Mouse (Mus musculus) intestine, embryonic 16.5 days (tissue): ENCODE measurements at regions not wholly inside any gene's neighbourhood (a gene's known extent, or its start where the extent isn't known, plus 50 kb on each side); places are given as distances from the start of the nearest gene placed in this dataset.

Experiments used
- ATAC-seq: fragments of 200-750 bp; cut with Nextera tagmentation; 2 replicates; pipeline ENCODE4 v1.8.0; 2017; ENCODE audit warnings: moderate TSS enrichment, moderate library complexity
- H3K27ac ChIP-seq: fragments of 300-500 bp; sonication (generic); 2 replicates; pipeline ENCODE4 v1.5.1; 2014; ENCODE audit warnings: mild to moderate bottlenecking, low read length
- H3K27me3 ChIP-seq: fragments of 300-500 bp; sonication (generic); replicated peaks from 2 replicates; pipeline ENCODE4 v1.6.1; 2014; ENCODE audit warnings: low read length, control low read depth, mixed read lengths; ENCODE audit not compliant: control insufficient read depth, insufficient read depth
- H3K36me3 ChIP-seq: fragments of 300-500 bp; sonication (generic); 2 replicates; pipeline ENCODE4 v1.6.1; 2014; ENCODE audit warnings: low read length, control low read depth; ENCODE audit not compliant: control insufficient read depth, insufficient read depth
- H3K4me1 ChIP-seq: fragments of 300-500 bp; sonication (generic); 2 replicates; pipeline ENCODE4 v1.6.1; 2014; ENCODE audit warnings: low read length, control low read depth, mixed read lengths; ENCODE audit not compliant: control insufficient read depth, insufficient read depth
- H3K4me2 ChIP-seq: fragments of 300-500 bp; sonication (generic); 2 replicates; pipeline ENCODE4 v1.6.1; 2014; ENCODE audit warnings: low read depth, low read length, control low read depth
- H3K4me3 ChIP-seq: fragments of 300-500 bp; sonication (generic); 2 replicates; pipeline ENCODE4 v1.5.1; 2014; ENCODE audit warnings: mild to moderate bottlenecking, low read length
- H3K9ac ChIP-seq: fragments of 300-500 bp; sonication (generic); 2 replicates; pipeline ENCODE4 v1.6.1; 2014; ENCODE audit warnings: low read depth, low read length
- H3K9me3 ChIP-seq: fragments of 300-500 bp; sonication (generic); 2 replicates; pipeline ENCODE4 v1.6.1; 2016; ENCODE audit warnings: low read length, control low read depth; ENCODE audit not compliant: control insufficient read depth
- WGBS: fragments of 180-500 bp; shearing (Covaris S2); extraction: QIAGEN DNeasy Blood & Tissue Kit; methylation state at CpG from one replicate; pipeline ENCODE4 v1.1.7; 2014; 5-methylcytosine and 5-hydroxymethylcytosine counted together

DNA sequence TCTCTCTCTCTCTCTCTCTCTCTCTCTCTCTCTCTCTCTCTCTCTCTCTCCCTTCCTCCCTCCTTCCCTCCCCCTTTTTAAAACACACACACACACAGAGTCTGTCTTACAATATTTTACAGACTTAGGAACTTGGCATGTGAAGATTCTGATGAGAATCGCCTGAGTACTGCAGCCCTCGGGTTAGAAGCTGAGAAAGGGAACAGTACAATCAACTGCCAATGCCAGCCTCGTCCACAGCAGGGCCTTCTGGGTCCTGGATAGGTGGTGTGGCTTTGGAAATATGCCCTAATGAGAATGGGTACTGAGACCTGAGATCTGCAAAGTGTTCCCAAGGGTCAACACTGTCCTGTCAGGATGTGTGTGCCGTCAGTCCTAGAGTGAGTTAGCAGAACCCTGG, 430.1 kb downstream of the Prss52 start:
- 45% methylated on average over 4 of the region's 4 CpGs for WGBS

GRCm38 (mm10) chr14:64539436-64539835, 435.4 kb downstream of the Prss52 start:
- H3K4me1 ChIP-seq = no peaks in the 10 kb centered on the region
- WGBS = 50% methylated on average over 2 of the region's 2 CpGs
- H3K36me3 ChIP-seq = no peaks in the 10 kb centered on the region
- no peaks in the 10 kb centered on the region for H3K27me3 ChIP-seq
- no peak overlapping the region for H3K4me2 ChIP-seq
- ATAC-seq = no peak
- H3K9ac ChIP-seq = no peak overlapping the region
- H3K4me3 ChIP-seq = no peak overlapping the region
- H3K27ac ChIP-seq = no peak overlapping the region
- H3K9me3 ChIP-seq = no peaks in the 10 kb centered on the region

More for the DNA sequence above, 430.1 kb downstream of the Prss52 start:
- no peak overlapping the region for H3K4me2 ChIP-seq
- no peaks in the 10 kb centered on the region for H3K27me3 ChIP-seq
- no peaks in the 10 kb centered on the region for H3K36me3 ChIP-seq
- ATAC-seq = no peak
- H3K9me3 ChIP-seq = no peaks in the 10 kb centered on the region
- no peak overlapping the region for H3K27ac ChIP-seq
- H3K4me3 ChIP-seq = no peak overlapping the region
- H3K9ac ChIP-seq = no peak overlapping the region
- H3K4me1 ChIP-seq = no peaks in the 10 kb centered on the region

DNA sequence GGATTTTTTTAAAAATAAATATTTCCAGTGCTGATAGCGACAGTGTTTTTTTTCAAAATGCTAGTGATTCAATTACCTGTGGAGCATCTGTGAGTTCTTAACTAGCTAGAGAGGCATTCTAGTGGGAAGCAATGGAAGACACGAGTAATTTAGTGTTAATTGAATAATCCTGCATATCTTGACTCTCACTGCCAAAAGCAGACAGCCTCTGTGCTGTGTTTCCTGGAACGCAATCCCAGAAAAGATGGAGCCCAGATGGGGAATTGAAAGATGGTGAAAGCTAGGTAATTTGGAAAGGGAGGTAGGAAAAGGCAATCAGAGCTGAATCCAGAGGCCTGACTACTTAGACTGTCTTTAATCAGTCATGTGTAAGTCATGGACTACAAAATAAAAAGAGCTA, 441.0 kb downstream of the Prss52 start:
- WGBS = 76% methylated on average over 3 of the region's 3 CpGs
- no peaks in the 10 kb centered on the region for H3K4me1 ChIP-seq
- H3K36me3 ChIP-seq = no peaks in the 10 kb centered on the region
- no peak overlapping the region for H3K4me2 ChIP-seq
- no peaks in the 10 kb centered on the region for H3K9me3 ChIP-seq
- H3K4me3 ChIP-seq = no peak overlapping the region
- H3K27ac ChIP-seq = no peak overlapping the region
- no peak for ATAC-seq
- H3K9ac ChIP-seq = no peak overlapping the region
- H3K27me3 ChIP-seq = no peaks in the 10 kb centered on the region

- 0% methylated on average over 4 of the region's 4 CpGs for WGBS
- no peak for ATAC-seq
- H3K9me3 ChIP-seq = no peaks in the 10 kb centered on the region
These were observed 442.7 kb downstream of the Prss52 start for GRCm38 (mm10) chr14:64546787-64547186.

GRCm38 (mm10) chr14:64552951-64553350, 448.9 kb downstream of the Prss52 start:
- no peaks in the 10 kb centered on the region for H3K27me3 ChIP-seq
- WGBS = 55% methylated on average over 4 of the region's 4 CpGs
- ATAC-seq = no peak

More at GRCm38 (mm10) chr14:64546787-64547186, 442.7 kb downstream of the Prss52 start:
- Histone ChIP-seq H3K36me3 (no peaks in the 10 kb centered on the region), H3K4me3 (no peak overlapping the region), H3K27ac (no peak overlapping the region), H3K4me2 (no peak overlapping the region), H3K27me3 (no peaks in the 10 kb centered on the region), H3K4me1 (no peaks in the 10 kb centered on the region), H3K9ac (no peak overlapping the region)

GRCm38 (mm10) chr14:64556042-64556441, 452.0 kb downstream of the Prss52 start:
- WGBS = 85% methylated on average over 7 of the region's 7 CpGs
- ATAC-seq = no peak
- Histone ChIP-seq H3K27me3 (no peaks in the 10 kb centered on the region), H3K4me1 (no peaks in the 10 kb centered on the region), H3K4me2 (no peak overlapping the region), H3K27ac (no peak overlapping the region), H3K4me3 (no peak overlapping the region), H3K9ac (no peak overlapping the region), H3K36me3 (no peaks in the 10 kb centered on the region), H3K9me3 (no peaks in the 10 kb centered on the region; the same call in 1 of the 2 replicates)

More at GRCm38 (mm10) chr14:64552951-64553350, 448.9 kb downstream of the Prss52 start:
- Histone ChIP-seq H3K4me3 (no peak overlapping the region), H3K4me2 (no peak overlapping the region), H3K27ac (no peak overlapping the region), H3K36me3 (no peaks in the 10 kb centered on the region), H3K9me3 (no peaks in the 10 kb centered on the region; the same call in 1 of the 2 replicates), H3K9ac (no peak overlapping the region), H3K4me1 (no peaks in the 10 kb centered on the region)

GRCm38 (mm10) chr14:64557453-64557852, 453.4 kb downstream of the Prss52 start:
- no peaks in the 10 kb centered on the region for H3K27me3 ChIP-seq
- WGBS = 64% methylated on average over 6 of the region's 6 CpGs
- ATAC-seq = no peak

DNA sequence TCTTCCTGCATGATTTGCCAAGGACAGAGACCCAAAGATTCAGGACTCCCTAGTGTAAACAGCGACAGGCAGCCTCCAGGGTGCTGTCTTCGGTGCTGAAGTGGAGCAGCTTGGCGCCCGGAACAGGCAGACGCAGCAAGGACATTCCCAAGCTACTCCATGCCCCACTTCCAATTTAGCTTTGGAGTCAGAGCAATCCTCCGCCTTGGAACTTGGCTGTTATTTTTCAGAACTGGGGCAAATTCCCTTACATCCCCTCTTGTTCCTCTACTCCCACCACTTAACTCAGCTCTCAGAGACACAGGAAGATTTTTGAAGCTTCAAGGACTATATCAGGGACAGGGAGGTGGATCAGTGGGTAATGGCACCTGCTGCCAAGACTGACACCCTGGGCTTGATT, 464.6 kb downstream of the Prss52 start:
- ATAC-seq = no peak
- Histone ChIP-seq H3K9me3 (no peaks in the 10 kb centered on the region), H3K36me3 (no peaks in the 10 kb centered on the region), H3K4me1 (no peaks in the 10 kb centered on the region), H3K4me3 (no peak overlapping the region), H3K27ac (no peak overlapping the region), H3K9ac (no peak overlapping the region), H3K27me3 (no peaks in the 10 kb centered on the region), H3K4me2 (no peak overlapping the region)
- WGBS = 7% methylated on average over 6 of the region's 6 CpGs

More at GRCm38 (mm10) chr14:64557453-64557852, 453.4 kb downstream of the Prss52 start:
- Histone ChIP-seq H3K9ac (no peak overlapping the region), H3K4me3 (no peak overlapping the region), H3K9me3 (no peaks in the 10 kb centered on the region; the same call in 1 of the 2 replicates), H3K4me1 (no peaks in the 10 kb centered on the region), H3K36me3 (no peaks in the 10 kb centered on the region), H3K27ac (no peak overlapping the region), H3K4me2 (no peak overlapping the region)

- Histone ChIP-seq H3K27ac (no peak overlapping the region), H3K4me2 (no peak overlapping the region), H3K36me3 (no peaks in the 10 kb centered on the region), H3K4me3 (no peak overlapping the region), H3K9me3 (no peaks in the 10 kb centered on the region), H3K4me1 (no peaks in the 10 kb centered on the region), H3K9ac (no peak overlapping the region), H3K27me3 (no peaks in the 10 kb centered on the region)
- 79% methylated on average over 7 of the region's 7 CpGs for WGBS
- ATAC-seq = no peak
These were observed 466.9 kb downstream of the Prss52 start for GRCm38 (mm10) chr14:64570951-64571350.

GRCm38 (mm10) chr14:64572756-64573155, 468.7 kb downstream of the Prss52 start:
- ATAC-seq = no peak
- Histone ChIP-seq H3K9ac (no peak overlapping the region), H3K4me2 (no peak overlapping the region), H3K36me3 (no peaks in the 10 kb centered on the region), H3K4me1 (no peaks in the 10 kb centered on the region), H3K4me3 (no peak overlapping the region), H3K9me3 (no peaks in the 10 kb centered on the region), H3K27me3 (no peaks in the 10 kb centered on the region), H3K27ac (no peak overlapping the region)
- 57% methylated on average over 2 of the region's 2 CpGs for WGBS
